Mouse (Mus musculus) heart, postnatal 10 days (tissue): ENCODE measurements around the gene Gba2. TPM values are rescaled to one million over a fixed set of nuclear protein-coding genes. Genes with fewer than 3 reads are reported as not detected.

ENCODE experiments used
- total RNA-seq, 2 experiments: library from RNA; stranded (reverse); gene quantifications; 2 replicates each; pipeline ENCODE4 v1.2.3; 2021

Gene Gba2
- total RNA-seq, 2 experiments from 2014 or later, result 15.4 to 15.6 TPM

Other genes starting within 250 kb of the Gba2 start
- 10 to 100 TPM; 42.9 to 61.4 TPM for gene Rusc2, start 196.9 kb downstream of the Gba2 start, total RNA-seq
- gene Fam166b, start 149.7 kb downstream of the Gba2 start, total RNA-seq, result under 1 TPM in 1 of 2 experiments, not detected in 1; 0.62 TPM
- 10 to 100 TPM; 42.3 to 42.6 TPM for gene Tesk1, start 136.9 kb downstream of the Gba2 start, total RNA-seq
- under 1 TPM; 0.45 to 0.60 TPM for gene Cd72, start 124.2 kb downstream of the Gba2 start, total RNA-seq
- gene Sit1, start 95.1 kb downstream of the Gba2 start, total RNA-seq, result under 1 TPM in 1 of 2 experiments, not detected in 1; 0.38 TPM
- 10 to 100 TPM; 26.1 to 27.3 TPM for gene Ccdc107, start 86.0 kb downstream of the Gba2 start, total RNA-seq
- gene Arhgef39, start 79.2 kb downstream of the Gba2 start, total RNA-seq, result 1 to 10 TPM; 4.0 to 5.2 TPM
- gene Car9, start 71.9 kb downstream of the Gba2 start, total RNA-seq, result under 1 TPM; 0.30 to 0.79 TPM
- 10 to 100 TPM; 55.5 to 57.3 TPM for gene Tpm2, start 55.1 kb downstream of the Gba2 start, total RNA-seq
- gene Creb3, start 16.5 kb downstream of the Gba2 start, total RNA-seq, result 10 to 100 TPM; 57.2 to 61.8 TPM
- gene Tln1, start 16.2 kb downstream of the Gba2 start, total RNA-seq, result 100 to 1,000 TPM; 147 to 167 TPM
- 10 to 100 TPM; 42.1 to 45.5 TPM for gene Rgp1, start 158 bp downstream of the Gba2 start, total RNA-seq
- under 1 TPM; 0.36 to 0.37 TPM for gene Msmp, start 5.6 kb upstream of the Gba2 start, total RNA-seq
- gene Npr2, start 53.1 kb upstream of the Gba2 start, total RNA-seq, result 10 to 100 TPM; 42.9 to 45.1 TPM
- under 1 TPM; 0.19 to 0.52 TPM for gene Spag8, start 74.7 kb upstream of the Gba2 start, total RNA-seq
- gene Hint2, start 77.6 kb upstream of the Gba2 start, total RNA-seq, result 100 to 1,000 TPM; 110 to 112 TPM
- gene Tmem8b, start 90.1 kb upstream of the Gba2 start, total RNA-seq, result 10 to 100 TPM; 15.0 to 15.2 TPM
- under 1 TPM; 0.25 to 0.26 TPM for gene Fam221b, start 90.3 kb upstream of the Gba2 start, total RNA-seq
- not detected for gene Olfr70, start 121.9 kb upstream of the Gba2 start, total RNA-seq
- gene Olfr71, start 131.4 kb upstream of the Gba2 start, total RNA-seq, result not detected
- gene Hrct1, start 148.3 kb upstream of the Gba2 start, total RNA-seq, result 1 to 10 TPM; 4.5 to 6.1 TPM
- gene Spaar, start 151.2 kb upstream of the Gba2 start, total RNA-seq, result 1 to 10 TPM; 4.2 to 5.1 TPM
- gene Olfr159, start 192.1 kb upstream of the Gba2 start, total RNA-seq, result not detected
- gene Olfr156, start 245.0 kb upstream of the Gba2 start, total RNA-seq, result not detected